Mouse (Mus musculus) MN1 (cell line): ENCODE results near the gene Phldb2.

Experiments
- DNase-seq: peaks from one replicate; pipeline ENCODE4 v3.0.0-alpha.2; 2016; ENCODE audit warnings: low spot score

The Phldb2 gene

GRCm38 (mm10) chr16:45893796-45894195 is 59.6 kb downstream of the Phldb2 start:
- DNase-seq, result no peak

- no peak for DNase-seq
Observed at GRCm38 (mm10) chr16:45892928-45893327, 60.5 kb downstream of the Phldb2 start.

GRCm38 (mm10) chr16:45890471-45891200 is 62.8 kb downstream of the Phldb2 start:
- no peak for DNase-seq

- DNase-seq, result no peak
Observed at GRCm38 (mm10) chr16:45889636-45890035, 63.8 kb downstream of the Phldb2 start.

- DNase-seq, result no peak
Observed at GRCm38 (mm10) chr16:45886599-45886998, 66.8 kb downstream of the Phldb2 start.

GRCm38 (mm10) chr16:45884194-45884593 is 69.2 kb downstream of the Phldb2 start:
- no peak for DNase-seq

GRCm38 (mm10) chr16:45881177-45881832 is 72.1 kb downstream of the Phldb2 start:
- DNase-seq, result no peak

- no peak for DNase-seq
Observed at GRCm38 (mm10) chr16:45880101-45880751, 73.2 kb downstream of the Phldb2 start.

- no peak for DNase-seq
Observed at GRCm38 (mm10) chr16:45877739-45878138, 75.7 kb downstream of the Phldb2 start.

GRCm38 (mm10) chr16:45877171-45877570 is 76.2 kb downstream of the Phldb2 start:
- no peak for DNase-seq

- DNase-seq, result no peak
Observed at GRCm38 (mm10) chr16:45873397-45873796, 80.0 kb downstream of the Phldb2 start.

GRCm38 (mm10) chr16:45871286-45871976 is 82.0 kb downstream of the Phldb2 start:
- no peak for DNase-seq

- DNase-seq, result no peak
Observed at GRCm38 (mm10) chr16:45870651-45871050, 82.7 kb downstream of the Phldb2 start.

GRCm38 (mm10) chr16:45869044-45869443 is 84.4 kb downstream of the Phldb2 start:
- no peak for DNase-seq

- no peak for DNase-seq
Observed at GRCm38 (mm10) chr16:45857277-45857863, 96.0 kb downstream of the Phldb2 start.

GRCm38 (mm10) chr16:45854499-45854898 is 98.9 kb downstream of the Phldb2 start:
- DNase-seq, result no peak

- DNase-seq, result no peak
Observed at GRCm38 (mm10) chr16:45849045-45849444, 104.4 kb downstream of the Phldb2 start.

- DNase-seq, result no peak
Observed at GRCm38 (mm10) chr16:45844875-45845274, 108.5 kb downstream of the Phldb2 start.

GRCm38 (mm10) chr16:45844049-45844780 is 109.2 kb downstream of the Phldb2 start:
- DNase-seq, result no peak

- DNase-seq, result no peak
Observed at GRCm38 (mm10) chr16:45843351-45843891, 110.0 kb downstream of the Phldb2 start.

GRCm38 (mm10) chr16:45842440-45842839 is 111.0 kb downstream of the Phldb2 start:
- DNase-seq, result no peak
